Mouse (Mus musculus): Measurements from ENCODE around the gene Oosp1. TPM values are rescaled to one million over a fixed set of nuclear protein-coding genes. Genes with fewer than 3 reads are reported as not detected.

The Oosp1 gene
- not detected in 2 replicates for polyA plus RNA-seq (2016; fragmentation: Nextera tagmentation; extraction: Ambion mirVana)

DNA sequence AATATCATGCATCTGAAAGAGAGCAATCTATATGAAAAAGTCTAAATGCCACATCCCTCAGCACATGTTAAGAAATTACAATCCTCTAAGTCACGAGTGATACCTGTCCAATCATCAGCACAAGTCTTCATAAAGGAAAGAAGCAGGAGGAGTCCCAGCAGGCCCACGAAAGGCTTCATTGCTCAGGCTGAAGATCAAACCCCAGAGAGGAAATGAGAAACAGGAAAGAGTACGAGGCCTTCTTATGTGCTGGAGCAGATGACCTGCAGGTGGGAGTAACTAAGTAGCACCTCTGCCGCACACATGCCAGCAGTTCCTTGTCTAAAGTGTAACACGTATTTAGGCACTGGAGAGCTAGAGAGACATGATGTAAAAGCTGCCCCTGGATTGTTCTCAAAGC is at the start of gene Oosp1:
Gene Oosp1 (minus strand): TSS at position 312 of the 400 bp plus-strand sequence.
- Histone ChIP-seq H3K27me3 (no peaks in the 10 kb centered on the region), H3K9me3 (no peaks in the 10 kb centered on the region), H3K9ac (no peak within 1 kb of the TSS), H3K36me3 (no peaks in the 10 kb centered on the region), H3K4me1 (no peaks in the 10 kb centered on the region), H3K4me3 (no peak within 1 kb of the TSS), H3K27ac (no peak within 1 kb of the TSS), H3K4me2 (replicated peaks) (no peak within 1 kb of the TSS)
- ATAC-seq (ENCODE audit: insufficient number of reproducible peaks, insufficient read depth, low FRiP score, low TSS enrichment), result no peak
- WGBS, result 58% methylated on average over 5 of the region's 5 CpGs

DNA sequence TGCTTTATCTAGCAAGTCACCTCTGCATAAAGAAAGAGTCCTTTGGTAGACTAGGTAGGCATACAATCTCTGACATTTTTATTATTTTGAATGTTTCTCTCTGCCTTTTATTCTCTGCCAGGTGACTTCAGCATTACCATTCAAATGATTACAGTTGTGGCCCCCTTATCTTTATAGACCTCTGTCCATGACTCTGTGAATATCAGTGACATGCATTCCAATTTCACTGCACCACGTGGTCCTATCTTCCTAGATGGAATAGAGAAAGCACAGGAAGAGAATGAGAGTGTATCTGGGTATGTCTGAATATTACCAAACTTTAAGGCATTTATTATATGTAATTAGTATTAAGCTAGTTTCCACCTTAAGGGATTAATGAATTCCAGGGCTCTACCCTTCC is 45.5 kb upstream of the Oosp1 start:
- Histone ChIP-seq H3K9me3 (no peaks in the 10 kb centered on the region), H3K27ac (no peak overlapping the region), H3K4me1 (no peaks in the 10 kb centered on the region), H3K9ac (no peak overlapping the region), H3K27me3 (no peaks in the 10 kb centered on the region), H3K4me2 (replicated peaks) (no peak overlapping the region), H3K36me3 (no peaks in the 10 kb centered on the region), H3K4me3 (no peak overlapping the region)
- no peak for ATAC-seq (ENCODE audit: insufficient number of reproducible peaks, insufficient read depth, low FRiP score, low TSS enrichment)
- 54% methylated on average over 1 of the region's 1 CpGs for WGBS

DNA sequence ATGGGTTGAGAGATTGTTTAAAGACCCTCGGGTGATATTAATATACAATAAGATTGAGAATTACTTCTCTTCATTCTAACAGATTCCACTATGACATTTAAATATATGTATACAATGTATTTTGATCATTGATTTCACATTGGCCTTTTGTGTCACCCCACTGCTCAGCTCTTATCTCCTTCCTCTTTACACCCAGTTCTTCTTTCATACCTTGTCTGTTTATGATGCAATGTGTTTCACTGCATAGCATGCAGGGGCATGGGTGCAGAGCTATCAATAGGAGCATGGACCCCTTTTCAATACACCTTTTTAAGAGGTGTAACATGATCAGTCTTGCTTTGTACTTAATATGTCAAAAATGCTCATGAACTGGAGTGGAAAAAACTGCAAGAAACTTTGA is 39.3 kb upstream of the Oosp1 start:
- Histone ChIP-seq H3K36me3 (no peaks in the 10 kb centered on the region), H3K27me3 (no peaks in the 10 kb centered on the region), H3K9ac (no peak overlapping the region), H3K4me3 (no peak overlapping the region), H3K4me2 (replicated peaks) (no peak overlapping the region), H3K27ac (no peak overlapping the region), H3K9me3 (no peaks in the 10 kb centered on the region), H3K4me1 (no peaks in the 10 kb centered on the region)
- WGBS, result 73% methylated on average over 1 of the region's 1 CpGs
- no peak for ATAC-seq (ENCODE audit: insufficient number of reproducible peaks, insufficient read depth, low FRiP score, low TSS enrichment)

DNA sequence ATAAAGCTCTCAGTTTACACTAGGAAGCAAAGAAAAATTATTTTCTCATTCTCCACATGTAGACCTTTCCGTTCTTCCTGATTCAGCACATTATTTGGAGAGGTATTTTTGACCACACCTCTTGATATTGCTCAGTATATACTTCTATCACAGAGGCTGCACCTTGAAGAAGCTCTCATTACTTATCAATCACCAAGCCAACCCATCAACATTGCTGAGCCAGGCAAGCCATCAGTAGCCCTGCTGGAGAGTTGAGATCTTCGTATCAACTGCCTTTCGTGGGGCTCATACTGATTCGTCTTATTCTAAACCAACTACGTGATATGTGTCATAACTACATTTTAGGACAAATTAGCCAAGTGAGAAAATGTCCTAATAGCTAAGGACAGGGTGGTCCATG is 36.4 kb upstream of the Oosp1 start:
- 90% methylated on average over 5 of the region's 5 CpGs for WGBS
- Histone ChIP-seq H3K4me3 (no peak overlapping the region), H3K9ac (no peak overlapping the region), H3K9me3 (no peaks in the 10 kb centered on the region), H3K36me3 (no peaks in the 10 kb centered on the region), H3K27ac (no peak overlapping the region), H3K4me1 (no peaks in the 10 kb centered on the region), H3K4me2 (replicated peaks) (no peak overlapping the region), H3K27me3 (no peaks in the 10 kb centered on the region)
- ATAC-seq (ENCODE audit: insufficient number of reproducible peaks, insufficient read depth, low FRiP score, low TSS enrichment), result no peak

DNA sequence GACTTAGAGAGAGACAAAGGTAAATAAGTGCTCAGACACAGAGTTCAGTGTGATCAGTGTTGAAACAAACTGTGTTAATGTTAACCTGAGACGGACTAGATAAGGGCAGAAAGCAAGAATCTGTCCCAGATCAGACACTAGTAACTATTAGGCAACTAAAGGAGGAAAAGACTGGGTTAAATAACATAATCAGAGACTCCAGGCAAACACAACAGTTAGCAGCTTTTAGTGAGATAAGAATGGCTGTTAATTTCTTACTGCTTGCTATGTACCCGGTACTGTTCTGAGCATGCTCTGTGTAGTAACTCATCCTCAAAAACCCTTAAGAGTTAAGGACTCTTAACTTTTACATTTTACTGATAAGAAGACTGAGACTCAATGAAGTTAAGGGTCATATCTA is 35.0 kb upstream of the Oosp1 start:
- Histone ChIP-seq H3K27ac (no peak overlapping the region), H3K4me3 (no peak overlapping the region), H3K27me3 (no peaks in the 10 kb centered on the region), H3K4me1 (no peaks in the 10 kb centered on the region), H3K9me3 (no peaks in the 10 kb centered on the region), H3K4me2 (replicated peaks) (no peak overlapping the region), H3K9ac (no peak overlapping the region), H3K36me3 (no peaks in the 10 kb centered on the region)
- ATAC-seq (ENCODE audit: insufficient number of reproducible peaks, insufficient read depth, low FRiP score, low TSS enrichment), result no peak
- 87% methylated on average over 2 of the region's 2 CpGs for WGBS

DNA sequence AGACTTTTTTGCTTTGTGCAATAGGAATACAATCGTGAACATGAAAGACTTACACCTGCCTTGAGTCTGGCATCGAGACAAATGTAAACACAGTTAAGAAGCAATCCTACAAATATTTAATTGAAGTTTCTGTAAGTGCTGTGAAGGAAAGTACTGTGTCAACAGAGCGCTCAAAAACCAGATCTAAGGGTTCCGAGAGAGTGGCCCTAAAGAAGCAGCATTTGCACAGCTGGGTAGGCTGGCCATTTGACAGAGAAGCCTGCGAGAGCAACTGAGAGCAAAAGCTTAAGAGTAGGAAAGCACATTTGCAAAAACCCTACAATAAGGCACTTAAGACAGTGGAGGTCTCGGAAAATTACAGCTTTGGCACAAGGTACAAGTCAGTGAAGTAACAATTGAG is 33.3 kb upstream of the Oosp1 start:
- ATAC-seq (ENCODE audit: insufficient number of reproducible peaks, insufficient read depth, low FRiP score, low TSS enrichment), result no peak
- Histone ChIP-seq H3K27ac (no peak overlapping the region), H3K4me3 (no peak overlapping the region), H3K4me1 (no peaks in the 10 kb centered on the region), H3K27me3 (no peaks in the 10 kb centered on the region), H3K36me3 (no peaks in the 10 kb centered on the region), H3K9ac (no peak overlapping the region), H3K9me3 (no peaks in the 10 kb centered on the region), H3K4me2 (replicated peaks) (no peak overlapping the region)
- 83% methylated on average over 6 of the region's 6 CpGs for WGBS

DNA sequence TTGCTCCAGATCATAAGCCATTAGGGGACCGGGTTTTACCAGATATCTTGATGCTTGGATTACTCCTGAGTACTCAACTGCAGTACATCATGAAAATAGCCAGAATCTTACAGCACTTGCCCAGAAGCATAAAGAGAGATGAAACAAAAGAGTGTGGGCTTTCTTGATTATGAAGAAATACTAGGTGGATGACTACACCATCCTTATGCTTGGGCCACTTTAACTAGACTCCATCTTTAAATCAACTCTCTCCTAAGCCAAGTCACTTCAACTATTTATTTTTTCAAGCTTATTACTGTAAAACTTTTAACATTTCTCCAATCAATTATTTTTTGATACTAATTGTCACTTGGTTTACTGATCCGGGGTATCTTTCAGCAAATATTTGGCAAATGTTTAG is 32.9 kb upstream of the Oosp1 start:
- Histone ChIP-seq H3K4me1 (no peaks in the 10 kb centered on the region), H3K27ac (no peak overlapping the region), H3K4me2 (replicated peaks) (no peak overlapping the region), H3K4me3 (no peak overlapping the region), H3K9ac (no peak overlapping the region), H3K9me3 (no peaks in the 10 kb centered on the region), H3K36me3 (no peaks in the 10 kb centered on the region), H3K27me3 (no peaks in the 10 kb centered on the region)
- 84% methylated on average over 2 of the region's 2 CpGs for WGBS
- ATAC-seq (ENCODE audit: insufficient number of reproducible peaks, insufficient read depth, low FRiP score, low TSS enrichment), result no peak

DNA sequence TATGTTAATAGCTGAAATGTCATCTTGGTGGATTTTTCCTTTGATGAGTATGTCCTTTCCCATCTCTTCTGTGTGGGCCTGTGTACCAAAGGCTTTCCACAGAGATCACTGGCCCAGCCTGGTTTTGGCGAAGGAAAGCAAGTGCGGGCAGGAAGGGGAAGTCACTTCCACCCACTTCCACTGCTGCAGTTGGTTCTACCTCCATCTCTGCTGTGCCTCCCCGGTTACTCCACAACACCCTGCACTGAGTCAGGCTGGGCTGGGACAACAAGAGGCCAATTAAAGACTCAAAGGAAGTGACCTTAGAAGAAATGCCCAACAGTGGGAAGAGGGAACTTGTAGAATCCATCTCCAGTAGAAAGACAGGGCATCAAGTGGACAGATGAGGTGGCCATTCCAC is 29.1 kb upstream of the Oosp1 start:
- Histone ChIP-seq H3K27ac (no peak overlapping the region), H3K4me3 (no peak overlapping the region), H3K4me1 (no peaks in the 10 kb centered on the region), H3K4me2 (replicated peaks) (no peak overlapping the region), H3K27me3 (no peaks in the 10 kb centered on the region), H3K9me3 (no peaks in the 10 kb centered on the region), H3K9ac (no peak overlapping the region), H3K36me3 (no peaks in the 10 kb centered on the region)
- no peak for ATAC-seq (ENCODE audit: insufficient number of reproducible peaks, insufficient read depth, low FRiP score, low TSS enrichment)
- 82% methylated on average over 3 of the region's 3 CpGs for WGBS

DNA sequence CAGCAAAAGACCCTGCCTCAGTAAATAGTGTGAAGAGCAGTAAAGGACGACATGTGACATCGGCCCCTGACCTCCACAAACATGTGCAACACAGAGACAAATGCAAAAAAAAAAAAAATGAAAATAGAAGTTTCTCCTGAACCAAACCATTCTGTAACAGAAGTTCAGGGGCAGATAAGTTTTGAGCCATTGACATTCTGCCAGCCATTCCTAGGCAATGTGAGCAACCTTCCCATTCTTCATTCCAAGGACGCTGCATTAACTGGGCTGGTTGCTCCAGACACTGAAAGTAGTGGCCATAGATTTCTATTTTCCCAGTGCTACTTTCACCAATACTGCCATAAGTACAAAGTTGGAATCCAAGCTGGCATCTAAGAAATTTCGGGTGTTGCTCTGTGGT is 21.5 kb upstream of the Oosp1 start:
- 83% methylated on average over 4 of the region's 4 CpGs for WGBS

DNA sequence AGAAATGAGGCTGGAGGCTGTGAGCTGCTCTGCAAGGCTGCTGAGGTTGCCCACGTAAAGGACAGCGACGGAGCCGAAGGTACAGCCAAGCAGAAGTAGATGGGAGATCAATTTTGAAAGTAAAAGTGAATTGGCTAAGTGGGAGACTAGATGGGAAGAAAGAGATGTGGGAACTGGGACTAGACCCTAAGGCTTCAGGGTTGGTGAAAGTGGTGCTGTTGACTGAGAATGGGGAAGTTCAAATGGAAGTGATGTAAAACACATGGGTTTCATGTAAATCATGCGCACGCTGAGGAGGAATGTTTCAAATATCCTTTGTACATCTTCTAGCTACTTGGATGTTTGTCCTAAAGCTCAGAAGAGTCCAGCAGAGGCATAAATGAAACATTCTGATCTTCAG is 7.4 kb upstream of the Oosp1 start:
- 82% methylated on average over 6 of the region's 6 CpGs for WGBS
- Histone ChIP-seq H3K9me3 (no peaks in the 10 kb centered on the region), H3K27me3 (no peaks in the 10 kb centered on the region), H3K27ac (no peak overlapping the region), H3K36me3 (no peaks in the 10 kb centered on the region), H3K9ac (no peak overlapping the region), H3K4me2 (replicated peaks) (no peak overlapping the region), H3K4me1 (no peaks in the 10 kb centered on the region), H3K4me3 (no peak overlapping the region)
- ATAC-seq (ENCODE audit: insufficient number of reproducible peaks, insufficient read depth, low FRiP score, low TSS enrichment), result no peak

More for the DNA sequence above, 21.5 kb upstream of the Oosp1 start:
- no peak for ATAC-seq (ENCODE audit: insufficient number of reproducible peaks, insufficient read depth, low FRiP score, low TSS enrichment)
- Histone ChIP-seq H3K36me3 (no peaks in the 10 kb centered on the region), H3K9me3 (no peaks in the 10 kb centered on the region), H3K4me1 (no peaks in the 10 kb centered on the region), H3K4me3 (no peak overlapping the region), H3K27ac (no peak overlapping the region), H3K9ac (no peak overlapping the region), H3K27me3 (no peaks in the 10 kb centered on the region), H3K4me2 (replicated peaks) (no peak overlapping the region)

DNA sequence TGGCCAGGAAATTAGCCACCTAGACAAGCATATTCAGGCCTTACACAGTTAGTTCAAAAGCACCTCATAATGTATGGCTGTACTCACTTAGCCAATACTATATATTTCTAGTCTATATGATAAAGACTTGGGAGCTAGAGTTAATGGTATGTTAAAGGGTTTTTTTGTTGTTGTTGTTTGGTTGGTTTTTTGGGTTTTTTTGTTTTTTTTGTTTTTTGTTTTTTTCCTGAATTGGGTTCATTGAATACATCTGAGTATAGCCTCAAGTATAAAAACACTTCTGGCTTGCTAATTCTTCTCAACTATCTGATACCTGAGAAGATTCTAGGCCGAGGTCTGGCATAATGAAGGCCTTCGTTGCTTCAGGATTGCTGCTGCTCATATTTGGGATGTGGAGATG is 5.8 kb upstream of the Oosp1 start, which contains the start of gene Oosp3:
Gene Oosp3 (plus strand): TSS at position 301 of the 400 bp plus-strand sequence.
- Histone ChIP-seq H3K9me3 (no peaks in the 10 kb centered on the region), H3K36me3 (no peaks in the 10 kb centered on the region), H3K4me3 (no peak within 1 kb of the TSS), H3K9ac (no peak within 1 kb of the TSS), H3K4me2 (replicated peaks) (no peak within 1 kb of the TSS), H3K27me3 (no peaks in the 10 kb centered on the region), H3K27ac (no peak within 1 kb of the TSS), H3K4me1 (no peaks in the 10 kb centered on the region)
- 79% methylated on average over 2 of the region's 2 CpGs for WGBS
- no peak for ATAC-seq (ENCODE audit: insufficient number of reproducible peaks, insufficient read depth, low FRiP score, low TSS enrichment)

DNA sequence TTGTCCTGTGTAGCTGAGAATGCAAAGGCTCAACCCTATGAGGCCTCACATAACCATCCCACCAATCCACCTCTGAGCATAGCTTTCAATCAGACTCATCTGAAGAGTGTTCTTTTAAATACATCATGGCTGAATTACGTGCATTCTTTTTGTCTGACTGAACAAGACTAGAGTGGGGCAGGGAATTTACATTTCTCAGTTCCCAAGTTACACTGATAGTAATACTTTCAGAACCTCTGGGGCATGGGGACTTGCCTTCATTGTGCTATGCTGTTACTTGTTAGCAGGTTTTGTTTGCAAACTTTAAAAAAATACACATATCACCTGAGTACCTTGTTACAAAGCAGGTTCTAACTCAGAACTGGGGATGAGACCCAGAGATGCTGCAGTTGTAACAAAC is 504 bp upstream of the Oosp1 start:
- 58% methylated on average over 1 of the region's 1 CpGs for WGBS
- Histone ChIP-seq H3K9me3 (no peaks in the 10 kb centered on the region), H3K4me1 (no peaks in the 10 kb centered on the region), H3K9ac (no peak overlapping the region), H3K27me3 (no peaks in the 10 kb centered on the region), H3K27ac (no peak overlapping the region), H3K4me2 (replicated peaks) (no peak overlapping the region), H3K4me3 (no peak overlapping the region), H3K36me3 (no peaks in the 10 kb centered on the region)
- ATAC-seq (ENCODE audit: insufficient number of reproducible peaks, insufficient read depth, low FRiP score, low TSS enrichment), result no peak

DNA sequence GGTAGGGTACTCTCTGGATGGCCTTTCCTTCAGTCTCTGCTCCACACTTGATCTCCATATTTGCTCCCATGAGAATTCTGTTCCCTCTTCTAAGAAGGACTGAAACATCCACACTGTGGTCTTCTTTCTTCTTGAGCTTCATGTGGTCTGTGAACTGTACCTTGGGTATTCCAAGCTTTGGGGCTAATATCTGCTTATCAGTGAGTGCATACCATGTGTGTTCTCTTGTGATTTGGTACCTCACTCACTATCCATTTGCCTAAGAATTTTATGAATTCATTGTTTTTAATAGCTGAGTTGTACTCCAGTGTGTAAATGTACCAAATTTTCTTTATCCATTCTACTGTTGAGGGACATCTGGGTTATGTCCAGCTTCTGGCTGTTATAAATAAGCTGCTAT is 29.4 kb downstream of the Oosp1 start:
- no peak for ATAC-seq (ENCODE audit: insufficient number of reproducible peaks, insufficient read depth, low FRiP score, low TSS enrichment)
- Histone ChIP-seq H3K27ac (no peak overlapping the region), H3K4me2 (replicated peaks) (no peak overlapping the region), H3K36me3 (no peaks in the 10 kb centered on the region), H3K9me3 (no peaks in the 10 kb centered on the region), H3K9ac (no peak overlapping the region), H3K4me3 (no peak overlapping the region), H3K27me3 (no peaks in the 10 kb centered on the region), H3K4me1 (no peaks in the 10 kb centered on the region)

Data from embryonic facial prominence, embryonic 12.5 days (tissue).